Mouse (Mus musculus) C3H10T1/2 (cell line): ENCODE results near the gene Gzmg. TPM values are rescaled to one million over a fixed set of nuclear protein-coding genes. Genes with fewer than 3 reads are reported as not detected.

ENCODE experiments used
- polyA plus RNA-seq, 2 experiments: library from polyadenylated mRNA; unstranded; fragments of >200 nt; fragmentation: generic; extraction: Trizol; gene quantifications; one replicate each; pipeline ENCODE4 v1.2.1; 2012; ENCODE audit warnings: missing spikeins in 2 of 2

Gzmg gene
- not detected for polyA plus RNA-seq

DNA sequence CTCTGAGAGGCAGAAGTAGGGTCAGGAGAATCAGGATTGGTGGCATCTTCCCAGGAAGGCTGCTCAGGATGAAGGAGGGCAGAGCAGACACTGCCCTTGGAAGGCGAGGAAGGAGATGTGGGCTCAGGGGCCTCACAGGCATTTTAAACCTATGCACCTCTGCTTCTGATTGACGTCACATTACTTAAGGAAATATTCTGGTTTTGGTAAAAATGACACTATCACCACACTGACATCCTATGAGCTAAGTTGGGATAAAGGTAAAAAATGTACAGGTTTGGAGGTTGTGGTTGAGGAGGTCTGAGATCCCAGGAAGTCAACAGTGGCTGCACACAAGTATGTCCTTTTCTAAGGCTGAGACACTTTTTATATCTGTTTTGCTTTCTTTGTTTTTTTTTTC is at the start of gene Gzmg:
TSS of gene Gzmg (minus strand) at position 101 of the 400 bp plus-strand sequence.

DNA sequence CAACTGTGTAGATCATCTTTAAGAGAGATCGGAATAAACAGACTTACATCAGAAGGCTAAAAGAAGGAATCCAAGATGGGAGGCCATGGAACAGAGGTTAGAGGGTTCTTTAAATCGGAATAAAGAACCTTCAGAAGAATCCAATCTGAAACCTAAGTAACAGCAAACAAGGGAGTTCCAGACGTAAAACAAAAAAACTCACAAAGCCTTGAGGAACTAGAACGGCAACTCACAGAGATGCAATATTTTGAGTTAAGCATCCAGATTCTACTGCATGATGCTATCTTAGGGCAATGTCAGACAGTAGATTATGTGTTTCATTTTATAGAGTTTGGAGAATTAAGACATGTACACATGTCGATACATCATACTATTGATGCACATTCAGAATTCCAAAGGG is 15.1 kb upstream of the Gzmg start, which contains the start of gene Gzmn:
TSS of gene Gzmn (minus strand) at position 101 of the 400 bp plus-strand sequence.

DNA sequence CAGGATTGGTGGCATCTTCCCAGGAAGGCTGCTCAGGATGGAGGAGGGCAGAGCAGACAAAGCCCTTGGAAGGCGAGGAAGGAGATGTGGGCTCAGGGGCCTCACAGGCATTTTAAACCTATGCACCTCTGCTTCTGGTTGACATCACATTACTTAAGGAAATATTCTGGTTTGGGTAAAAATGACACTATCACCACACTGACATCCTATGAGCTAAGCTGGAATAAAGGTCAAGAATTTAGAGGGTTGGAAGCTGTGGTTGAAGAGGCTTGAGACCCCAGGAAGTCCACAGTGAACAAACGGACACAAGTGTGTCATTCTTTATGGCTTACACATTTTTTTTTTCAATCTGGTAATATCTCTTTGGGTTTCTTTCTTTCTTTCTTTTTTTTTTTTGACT is 26.9 kb downstream of the Gzmg start, which contains the start of gene Gzmd:
TSS of gene Gzmd (minus strand) at position 101 of the 400 bp plus-strand sequence.

GRCm38 (mm10) chr14:56120525-56120924 is 38.9 kb downstream of the Gzmg start, which contains the start of gene Gzme:
TSS of gene Gzme (minus strand) at chr14:56120625.

Other genes with a start within 250 kb of the Gzmg start
- gene Cma1, start 214.9 kb downstream of the Gzmg start, polyA plus RNA-seq, result under 1 TPM in 1 of 2 experiments, not detected in 1; 0.05 TPM
- gene Cma2, start 208.6 kb downstream of the Gzmg start, polyA plus RNA-seq, result not detected
- not detected for gene Mcpt1, start 141.6 kb downstream of the Gzmg start, polyA plus RNA-seq
- gene Mcpt9, start 129.1 kb downstream of the Gzmg start, polyA plus RNA-seq, result not detected
- gene Mcpt2, start 117.5 kb downstream of the Gzmg start, polyA plus RNA-seq, result not detected
- not detected for gene Mcpt4, start 97.3 kb downstream of the Gzmg start, polyA plus RNA-seq
- gene Mcpt8, start 74.3 kb downstream of the Gzmg start, polyA plus RNA-seq, result under 1 TPM in 1 of 2 experiments, not detected in 1; 0.28 TPM
- gene Ctsg, start 57.0 kb downstream of the Gzmg start, polyA plus RNA-seq, result not detected
- not detected for gene Gzme, start 39.0 kb downstream of the Gzmg start, polyA plus RNA-seq
- not detected for gene Gzmd, start 27.0 kb downstream of the Gzmg start, polyA plus RNA-seq
- not detected for gene Gzmn, start 15.0 kb upstream of the Gzmg start, polyA plus RNA-seq
- not detected for gene Gzmf, start 51.8 kb upstream of the Gzmg start, polyA plus RNA-seq
- not detected for gene Gzmc, start 75.1 kb upstream of the Gzmg start, polyA plus RNA-seq
- gene Gzmb, start 102.7 kb upstream of the Gzmg start, polyA plus RNA-seq, result not detected
- gene Atp12a, start 205.5 kb upstream of the Gzmg start, polyA plus RNA-seq, result not detected
- not detected for gene Rnf17, start 243.0 kb upstream of the Gzmg start, polyA plus RNA-seq